Mouse (Mus musculus) lung, postnatal 0 days (tissue): ENCODE data around the gene Pcdh17. TPM values are rescaled to one million over a fixed set of nuclear protein-coding genes. Genes with fewer than 3 reads are reported as not detected.

ENCODE experiments used
- ATAC-seq: fragments of 200-750 bp; cut with Nextera tagmentation; 2 replicates; pipeline ENCODE4 v1.8.0; 2017; ENCODE audit warnings: moderate library complexity
- DNase-seq: peaks from one replicate; pipeline ENCODE4 v3.0.0-alpha.2; 2016; ENCODE audit warnings: low spot score
- H3K27ac ChIP-seq: fragments of 300-500 bp; sonication (generic); 2 replicates; pipeline ENCODE4 v1.5.1; 2014; ENCODE audit warnings: antibody characterized with exemption, mild to moderate bottlenecking, low read length, mixed read lengths
- H3K27me3 ChIP-seq: fragments of 300-500 bp; sonication (generic); replicated peaks from 2 replicates; pipeline ENCODE4 v1.6.1; 2014; ENCODE audit warnings: low read length, mixed read lengths; ENCODE audit not compliant: insufficient read depth
- H3K36me3 ChIP-seq: fragments of 300-500 bp; sonication (generic); 2 replicates; pipeline ENCODE4 v1.6.1; 2014; ENCODE audit warnings: low read length, mixed read lengths; ENCODE audit not compliant: insufficient read depth
- H3K4me1 ChIP-seq: fragments of 300-500 bp; sonication (generic); 2 replicates; pipeline ENCODE4 v1.6.1; 2014; ENCODE audit warnings: antibody characterized with exemption, low read depth, low read length, mixed read lengths; ENCODE audit not compliant: insufficient read depth
- H3K4me2 ChIP-seq: fragments of 300-500 bp; sonication (generic); replicated peaks from 2 replicates; pipeline ENCODE4 v1.6.1; 2014; ENCODE audit warnings: low read depth, mild to moderate bottlenecking, low read length, moderate library complexity, mixed read lengths
- H3K4me3 ChIP-seq: fragments of 300-500 bp; sonication (generic); 2 replicates; pipeline ENCODE4 v1.5.1; 2014; ENCODE audit warnings: low read depth, low read length
- H3K9ac ChIP-seq: fragments of 300-500 bp; sonication (generic); replicated peaks from 2 replicates; pipeline ENCODE4 v1.6.1; 2014; ENCODE audit warnings: low read depth, mild to moderate bottlenecking
- H3K9me3 ChIP-seq: fragments of 300-500 bp; sonication (generic); 2 replicates; pipeline ENCODE4 v1.6.1; 2016; ENCODE audit warnings: low read length, mixed read lengths
- CTCF ChIP-seq: IDR thresholded peaks from 2 replicates; pipeline ENCODE4 v1.5.1; 2016; ENCODE audit warnings: antibody characterized with exemption, mild to moderate bottlenecking
- EP300 ChIP-seq: IDR thresholded peaks from 2 replicates; pipeline ENCODE4 v1.6.1; 2016; ENCODE audit warnings: antibody characterized with exemption, mild to moderate bottlenecking, control low read depth
- WGBS: fragments of 180-500 bp; shearing (Covaris S2); extraction: QIAGEN DNeasy Blood & Tissue Kit; methylation state at CpG from one replicate; pipeline ENCODE4 v1.1.7; 2014; 5-methylcytosine and 5-hydroxymethylcytosine counted together
- polyA plus RNA-seq: library from polyadenylated mRNA; unstranded; fragments of >200 nt; fragmentation: Nextera tagmentation; extraction: Ambion mirVana; gene quantifications from 2 replicates; pipeline ENCODE4 v1.2.1, GENCODE M21; 2015

The Pcdh17 gene
- polyA plus RNA-seq, 1 experiment from 2014 or later = 16.6 TPM

GRCm38 (mm10) chr14:84532397-84532796, 89.0 kb downstream of the Pcdh17 start:
- Histone ChIP-seq H3K36me3 (no peaks in the 10 kb centered on the region), H3K4me3 (no peak overlapping the region), H3K9ac (no peak overlapping the region), H3K4me1 (no peaks in the 10 kb centered on the region), H3K9me3 (no peaks in the 10 kb centered on the region), H3K27ac (no peak overlapping the region), H3K4me2 (no peak overlapping the region), H3K27me3 (no peaks in the 10 kb centered on the region)
- ATAC-seq = no peak
- TF ChIP-seq EP300 = no peak
- TF ChIP-seq CTCF = no peak
- 60% methylated on average over 2 of the region's 2 CpGs for WGBS
- no peak for DNase-seq

GRCm38 (mm10) chr14:84535264-84535663, 91.9 kb downstream of the Pcdh17 start:
- TF ChIP-seq EP300 = no peak
- TF ChIP-seq CTCF = no peak

DNA sequence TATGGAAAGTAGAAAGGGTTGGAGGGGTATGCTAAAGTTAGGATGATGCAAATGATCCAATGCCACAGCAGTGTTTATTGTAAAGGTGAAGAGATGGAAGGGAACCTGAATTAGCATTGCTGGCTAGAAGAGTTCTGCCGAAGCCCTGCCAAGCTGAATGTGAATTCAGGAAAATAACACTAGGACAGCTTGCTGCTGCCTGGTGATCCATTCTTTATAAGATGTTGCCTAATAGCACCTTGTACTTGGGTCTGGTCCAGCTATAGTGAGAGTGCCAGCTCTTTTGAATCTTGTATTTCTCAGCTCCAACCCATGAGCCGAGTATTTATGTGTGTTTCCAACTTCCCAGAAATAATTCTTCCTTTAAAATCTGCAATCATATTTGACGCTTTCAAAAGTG, 98.5 kb downstream of the Pcdh17 start:
- Histone ChIP-seq H3K4me1 (no peaks in the 10 kb centered on the region), H3K4me3 (no peak overlapping the region), H3K27me3 (no peaks in the 10 kb centered on the region), H3K36me3 (no peaks in the 10 kb centered on the region), H3K4me2 (no peak overlapping the region), H3K27ac (no peak overlapping the region), H3K9ac (no peak overlapping the region), H3K9me3 (no peaks in the 10 kb centered on the region)
- 80% methylated on average over 3 of the region's 3 CpGs for WGBS
- ATAC-seq (no peak), DNase-seq (no peak)
- TF ChIP-seq EP300 (no peak), CTCF (no peak)

More at GRCm38 (mm10) chr14:84535264-84535663, 91.9 kb downstream of the Pcdh17 start:
- H3K27me3 ChIP-seq = no peaks in the 10 kb centered on the region
- H3K4me3 ChIP-seq = no peak overlapping the region
- no peak overlapping the region for H3K27ac ChIP-seq
- H3K4me1 ChIP-seq = no peaks in the 10 kb centered on the region
- ATAC-seq (no peak), DNase-seq (no peak)
- H3K4me2 ChIP-seq = no peak overlapping the region
- no peaks in the 10 kb centered on the region for H3K36me3 ChIP-seq
- no peaks in the 10 kb centered on the region for H3K9me3 ChIP-seq
- no peak overlapping the region for H3K9ac ChIP-seq

DNA sequence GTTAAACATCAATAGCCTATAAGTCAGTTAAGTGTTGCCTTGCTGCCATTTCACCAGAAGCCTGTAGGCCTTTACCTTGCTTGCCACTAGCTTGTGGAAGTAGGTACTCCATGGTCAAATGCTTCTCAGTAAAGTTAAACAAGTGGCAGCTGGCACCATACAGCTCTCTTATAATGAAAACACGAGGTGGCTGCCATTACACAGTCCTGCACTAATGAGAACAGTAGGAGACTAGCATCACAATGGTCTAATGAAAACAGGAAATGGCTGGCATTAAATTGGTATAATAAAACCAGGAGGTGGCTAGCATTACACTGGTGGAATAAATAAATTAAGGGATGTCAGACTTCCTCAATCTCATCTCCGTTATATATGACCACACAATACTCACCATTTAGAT, 102.6 kb downstream of the Pcdh17 start:
- no peak for TF ChIP-seq EP300
- TF ChIP-seq CTCF = no peak
- Histone ChIP-seq H3K36me3 (no peaks in the 10 kb centered on the region), H3K4me1 (no peaks in the 10 kb centered on the region), H3K4me2 (no peak overlapping the region), H3K4me3 (no peak overlapping the region), H3K9me3 (no peaks in the 10 kb centered on the region), H3K27me3 (no peaks in the 10 kb centered on the region), H3K9ac (no peak overlapping the region), H3K27ac (no peak overlapping the region)
- 47% methylated on average over 2 of the region's 2 CpGs for WGBS
- no peak for ATAC-seq
- DNase-seq = no peak

DNA sequence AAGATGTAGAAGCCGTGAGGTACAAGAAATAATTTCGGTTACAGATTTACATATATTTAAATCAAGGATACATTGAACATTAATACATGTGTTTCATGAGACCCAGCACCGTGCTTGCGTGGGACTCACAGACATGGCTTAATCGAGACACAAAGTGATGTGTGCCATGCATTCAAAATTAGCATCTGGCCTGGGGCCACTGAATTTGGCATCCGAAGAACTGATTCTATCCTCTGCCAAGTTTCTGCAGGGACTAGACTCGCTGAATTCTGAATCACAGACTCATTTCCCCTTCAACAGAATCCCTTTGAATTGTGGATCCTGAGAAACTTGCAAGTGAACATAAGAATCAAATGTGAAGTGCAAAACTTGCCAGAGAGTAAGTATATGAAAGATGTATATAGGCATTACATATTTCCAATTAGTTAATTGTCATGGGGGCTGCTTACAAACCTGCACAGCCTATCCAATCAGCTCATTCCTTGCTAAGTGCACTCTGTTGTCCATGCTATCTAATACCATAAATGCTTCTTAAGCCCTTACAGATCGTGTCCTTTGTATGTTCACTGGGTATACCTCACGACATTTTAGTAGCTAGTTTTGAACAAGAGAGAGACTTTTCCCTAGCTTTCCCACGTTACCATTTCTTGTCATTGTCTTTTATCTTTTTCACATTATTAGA, 104.3 kb downstream of the Pcdh17 start:
- no peaks in the 10 kb centered on the region for H3K27me3 ChIP-seq
- WGBS = 78% methylated on average over 10 of the region's 10 CpGs
- no peak overlapping the region for H3K9ac ChIP-seq
- ATAC-seq = no peak
- no peak overlapping the region for H3K4me3 ChIP-seq
- TF ChIP-seq CTCF (no peak), EP300 (no peak)
- H3K27ac ChIP-seq = no peak overlapping the region
- H3K9me3 ChIP-seq = no peaks in the 10 kb centered on the region
- H3K36me3 ChIP-seq = no peaks in the 10 kb centered on the region
- no peak overlapping the region for H3K4me2 ChIP-seq
- DNase-seq = no peak
- no peaks in the 10 kb centered on the region for H3K4me1 ChIP-seq

DNA sequence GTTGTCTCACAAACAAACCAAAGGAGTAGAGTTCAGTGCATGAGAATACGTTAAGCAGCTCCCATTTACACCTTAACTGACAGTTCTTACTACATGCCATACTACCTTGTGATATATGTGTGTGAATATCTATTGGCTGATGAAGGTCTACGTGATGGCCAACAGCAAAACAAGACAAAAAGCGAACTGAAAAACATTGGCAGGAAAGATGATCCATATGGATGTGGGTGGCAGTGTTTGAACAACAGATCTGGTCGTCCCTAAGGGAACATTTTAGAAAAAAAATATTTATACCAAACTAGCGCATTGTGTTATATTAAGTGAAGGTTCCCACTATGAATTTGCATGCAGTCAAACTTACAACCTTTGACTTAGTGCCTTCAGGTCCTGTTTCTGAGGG, 108.2 kb downstream of the Pcdh17 start:
- no peak for ATAC-seq
- H3K27ac ChIP-seq = no peak overlapping the region
- no peak overlapping the region for H3K4me3 ChIP-seq
- TF ChIP-seq EP300 (no peak), CTCF (no peak)
- 78% methylated on average over 5 of the region's 5 CpGs for WGBS
- no peak overlapping the region for H3K4me2 ChIP-seq
- H3K27me3 ChIP-seq = no peaks in the 10 kb centered on the region
- H3K4me1 ChIP-seq = no peaks in the 10 kb centered on the region
- H3K9me3 ChIP-seq = no peaks in the 10 kb centered on the region
- DNase-seq = no peak
- no peak overlapping the region for H3K9ac ChIP-seq
- no peaks in the 10 kb centered on the region for H3K36me3 ChIP-seq

DNA sequence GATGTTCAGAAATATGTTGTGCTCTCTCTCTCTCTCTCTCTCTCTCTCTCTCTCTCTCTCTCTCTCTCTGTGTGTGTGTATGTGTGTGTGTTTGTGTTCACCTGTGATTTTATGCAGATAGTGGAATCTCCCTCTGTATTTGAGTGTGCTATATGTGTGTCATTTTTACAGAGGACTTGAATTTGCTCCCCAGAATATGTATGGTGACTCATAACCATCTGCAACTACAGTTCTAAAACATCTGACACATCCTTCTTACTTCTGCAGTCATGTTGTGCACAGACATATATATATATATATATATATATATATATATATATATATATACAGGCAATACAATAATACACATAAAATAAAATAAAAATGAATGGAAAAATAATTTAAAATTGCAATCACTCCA, 127.7 kb downstream of the Pcdh17 start:
- no peaks in the 10 kb centered on the region for H3K27me3 ChIP-seq
- no peaks in the 10 kb centered on the region for H3K36me3 ChIP-seq
- no peak overlapping the region for H3K9ac ChIP-seq
- H3K4me3 ChIP-seq = no peak overlapping the region
- H3K9me3 ChIP-seq = no peaks in the 10 kb centered on the region
- H3K27ac ChIP-seq = no peak overlapping the region
- H3K4me2 ChIP-seq = no peak overlapping the region
- TF ChIP-seq CTCF (no peak), EP300 (no peak)
- no peaks in the 10 kb centered on the region for H3K4me1 ChIP-seq
- no peak for ATAC-seq
- DNase-seq = no peak
